In the genomic region with DNA sequence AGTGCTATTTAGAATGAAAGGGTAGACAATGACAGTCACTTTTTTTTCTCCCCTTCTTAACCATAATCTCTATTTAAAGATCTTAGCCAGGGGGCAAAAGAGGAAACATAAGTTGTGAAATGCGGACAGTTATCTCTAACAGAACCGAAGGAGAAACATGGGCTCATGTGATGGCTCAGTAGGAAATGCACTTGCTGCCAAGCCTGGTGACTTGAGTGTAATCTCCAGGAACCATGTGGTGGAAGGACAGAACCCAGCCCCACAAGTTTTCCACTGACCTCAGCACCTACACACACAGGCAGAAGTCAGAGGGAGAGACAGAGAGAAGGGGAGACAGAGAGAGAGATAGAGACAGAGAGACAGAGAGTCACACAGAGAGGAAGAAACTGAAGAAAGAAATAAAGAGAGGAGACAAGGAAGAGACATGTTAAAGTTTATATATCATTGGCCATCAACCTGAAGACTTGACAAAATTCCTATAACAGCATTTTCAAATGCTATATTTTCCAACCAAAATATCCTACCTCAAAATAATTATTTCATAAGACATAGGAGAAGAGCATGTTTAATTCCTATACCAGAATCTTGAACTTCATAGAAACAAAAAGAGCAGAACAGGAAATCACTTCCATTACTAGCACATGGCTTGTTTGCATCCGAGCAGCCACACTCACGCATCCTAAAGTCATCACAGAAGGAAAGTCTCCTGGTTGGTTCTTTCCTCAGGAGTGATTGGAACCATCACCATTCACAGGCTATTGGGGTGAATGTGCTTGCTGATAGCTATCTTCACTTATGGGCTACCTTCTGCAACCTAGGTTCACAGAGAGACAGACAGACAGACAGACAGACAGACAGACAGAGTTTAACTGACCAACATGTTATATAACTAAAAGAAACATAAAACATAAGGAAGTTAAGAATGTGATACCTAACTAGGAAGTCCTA, we compare ENCODE assay signal across 12 mouse cellular contexts. TPM values are rescaled to one million over a fixed set of nuclear protein-coding genes. Genes with fewer than 3 reads are reported as not detected.
DNase-seq lines count a peak whose midpoint lies in the region; ATAC-seq lines count a peak whose summit lies in the region.
"Had no signal": no experiment of that assay in that cellular context is flagged by ENCODE, and none has a peak within 500 bp of the region (broad histone marks: within the 10 kb centered on the region; RNA-seq: fewer than 3 reads in every experiment).

No protein-coding gene starts in this region.

- peak; percentile 57 for ATAC-seq in granulocyte monocyte progenitor cell, adult 5-6 weeks (replicated peaks; ENCODE audit: poor library complexity, severe bottlenecking)
- peak; percentile 63 for ATAC-seq in liver, embryonic 16.5 days (ENCODE audit: low read depth)
- no peak for ATAC-seq in frontal cortex, adult (ENCODE audit: low TSS enrichment)

- intact Hi-C loops in gastrocnemius, postnatal 36 days (cut with DNase I), result no loop called here

- no peaks in the 10 kb centered on the region for H3K9me3 ChIP-seq in liver, embryonic 16.5 days (replicated peaks; ENCODE audit: control insufficient read depth, low read length)
- H3K9me3 ChIP-seq: embryonic facial prominence, embryonic 12.5 days; heart, embryonic 15.5 days had no signal

- no peak overlapping the region for H3K4me2 ChIP-seq in liver, embryonic 16.5 days (ENCODE audit: low read depth, low read length)
- H3K4me2 ChIP-seq: embryonic facial prominence, embryonic 12.5 days; heart, embryonic 15.5 days had no signal

- no peak overlapping the region for H3K27ac ChIP-seq in liver, embryonic 16.5 days (ENCODE audit: low read length)
- H3K27ac ChIP-seq: embryonic facial prominence, embryonic 12.5 days; heart, embryonic 15.5 days; kidney, postnatal 0 days had no signal

- H3K4me1 ChIP-seq in liver, embryonic 16.5 days (ENCODE audit: control insufficient read depth, low read depth, low read length), result no peaks in the 10 kb centered on the region; the same call in 1 of the 2 replicates
- H3K4me1 ChIP-seq: embryonic facial prominence, embryonic 12.5 days; heart, embryonic 15.5 days had no signal

- 31% methylated on average over 4 of the region's 4 CpGs for whole genome bisulfite sequencing in liver, embryonic 16.5 days (ENCODE audit: insufficient replicate concordance)

- no peak overlapping the region for H3K4me3 ChIP-seq in liver, embryonic 16.5 days (ENCODE audit: low read depth, low read length)
- H3K4me3 ChIP-seq: embryonic facial prominence, embryonic 12.5 days; heart, embryonic 15.5 days had no signal

- no peaks in the 10 kb centered on the region for H3K36me3 ChIP-seq in liver, embryonic 16.5 days (ENCODE audit: control insufficient read depth, insufficient read depth)
- H3K36me3 ChIP-seq: embryonic facial prominence, embryonic 12.5 days; heart, embryonic 15.5 days had no signal

- H3K27me3 ChIP-seq in liver, embryonic 16.5 days (ENCODE audit: control insufficient read depth, insufficient read depth, low read depth, low read length), result no peaks in the 10 kb centered on the region
- H3K27me3 ChIP-seq: embryonic facial prominence, embryonic 12.5 days; heart, embryonic 15.5 days had no signal

- peak; percentile 18 for DNase-seq in gastrocnemius, adult 18-20 months (ENCODE audit: low spot score)
- DNase-seq in gastrocnemius, postnatal 36 days, result no peak
- DNase-seq in A20 (ENCODE audit: low read depth, low spot score), result peak; percentile 58
- no peak for DNase-seq in urinary bladder, postnatal 10 days (ENCODE audit: low spot score)
- no peak for DNase-seq in gastrocnemius, postnatal 4 days (ENCODE audit: low spot score in 2 of 2)
- DNase-seq: adrenal gland, postnatal 10 days had no signal

- no peak overlapping the region for H3K9ac ChIP-seq in liver, embryonic 16.5 days (ENCODE audit: low read depth, low read length)
- H3K9ac ChIP-seq: embryonic facial prominence, embryonic 12.5 days; heart, embryonic 15.5 days had no signal

RNA-seq across cellular contexts. Expression of a gene that starts 46.2 kb away (rescaled TPM):
- 1 to 10 TPM; 2.6 to 2.8 TPM for total RNA-seq in gastrocnemius, adult 18-20 months (2021)
- total RNA-seq in gastrocnemius, postnatal 36 days (2021), result 1 to 10 TPM; 3.2 to 4.0 TPM
- total RNA-seq in granulocyte monocyte progenitor cell, adult 5-6 weeks (2014; fragmentation: Nextera tagmentation), result 0.92 and 1.7 TPM in 2 replicates
- total RNA-seq in granulocyte monocyte progenitor cell, adult 5-6 weeks (2017), result 0.09 and 0.31 TPM in 2 replicates
- polyA plus RNA-seq in liver, embryonic 16.5 days (2015; fragmentation: Nextera tagmentation; extraction: Ambion mirVana), result 2.9 and 3.0 TPM in 2 replicates
- total RNA-seq in gastrocnemius, postnatal 4 days (2021), result 10 to 100 TPM; 14.0 to 14.9 TPM

RNA-seq across cellular contexts. Expression of a gene that starts 47.0 kb away (rescaled TPM):
- total RNA-seq in gastrocnemius, adult 18-20 months (2021), result 1 to 10 TPM in 1 of 2 experiments, under 1 TPM in 1; 0.64 to 1.4 TPM
- 1 to 10 TPM; 1.1 to 2.0 TPM for total RNA-seq in gastrocnemius, postnatal 36 days (2021)
- total RNA-seq in granulocyte monocyte progenitor cell, adult 5-6 weeks (2014; fragmentation: Nextera tagmentation), result 13.9 and 16.8 TPM in 2 replicates
- 27.5 and 27.9 TPM in 2 replicates for total RNA-seq in granulocyte monocyte progenitor cell, adult 5-6 weeks (2017)
- polyA plus RNA-seq in liver, embryonic 16.5 days (2015; fragmentation: Nextera tagmentation; extraction: Ambion mirVana), result 17.6 and 18.3 TPM in 2 replicates
- total RNA-seq in gastrocnemius, postnatal 4 days (2021), result 1 to 10 TPM; 4.4 to 4.5 TPM

RNA-seq across cellular contexts. Expression of a gene that starts 54.0 kb away (rescaled TPM):
- under 1 TPM; 0.09 to 0.39 TPM for total RNA-seq in gastrocnemius, adult 18-20 months (2021)
- under 1 TPM in 1 of 2 experiments, not detected in 1; 0.23 TPM for total RNA-seq in gastrocnemius, postnatal 36 days (2021)
- 6.0 and 7.9 TPM in 2 replicates for total RNA-seq in granulocyte monocyte progenitor cell, adult 5-6 weeks (2014; fragmentation: Nextera tagmentation)
- total RNA-seq in granulocyte monocyte progenitor cell, adult 5-6 weeks (2017), result 7.3 and 7.4 TPM in 2 replicates
- polyA plus RNA-seq in liver, embryonic 16.5 days (2015; fragmentation: Nextera tagmentation; extraction: Ambion mirVana), result 1.5 and 1.9 TPM in 2 replicates
- total RNA-seq in gastrocnemius, postnatal 4 days (2021), result 1 to 10 TPM; 2.2 to 2.5 TPM

Comparison
In these comparisons a context has a peak if more than half of its experiments do, and no peak if none do; other contexts are left out.
1. DNase-seq: peak in gastrocnemius, adult 18-20 months (single experiment) and A20 (single experiment); none in gastrocnemius, postnatal 36 days (0 of 2), urinary bladder, postnatal 10 days (single experiment) and gastrocnemius, postnatal 4 days (0 of 2).